Mouse (Mus musculus) spleen, embryonic (tissue): ENCODE measurements around the gene Eif4h.

ENCODE experiments used
- CTCF ChIA-PET: fragments of 350-600 bp; sonication (Branson Sonifier 250); formaldehyde crosslinking; loops from one replicate; lab custom pipeline; 2022; lab: Charles Lee

Gene Eif4h

DNA sequence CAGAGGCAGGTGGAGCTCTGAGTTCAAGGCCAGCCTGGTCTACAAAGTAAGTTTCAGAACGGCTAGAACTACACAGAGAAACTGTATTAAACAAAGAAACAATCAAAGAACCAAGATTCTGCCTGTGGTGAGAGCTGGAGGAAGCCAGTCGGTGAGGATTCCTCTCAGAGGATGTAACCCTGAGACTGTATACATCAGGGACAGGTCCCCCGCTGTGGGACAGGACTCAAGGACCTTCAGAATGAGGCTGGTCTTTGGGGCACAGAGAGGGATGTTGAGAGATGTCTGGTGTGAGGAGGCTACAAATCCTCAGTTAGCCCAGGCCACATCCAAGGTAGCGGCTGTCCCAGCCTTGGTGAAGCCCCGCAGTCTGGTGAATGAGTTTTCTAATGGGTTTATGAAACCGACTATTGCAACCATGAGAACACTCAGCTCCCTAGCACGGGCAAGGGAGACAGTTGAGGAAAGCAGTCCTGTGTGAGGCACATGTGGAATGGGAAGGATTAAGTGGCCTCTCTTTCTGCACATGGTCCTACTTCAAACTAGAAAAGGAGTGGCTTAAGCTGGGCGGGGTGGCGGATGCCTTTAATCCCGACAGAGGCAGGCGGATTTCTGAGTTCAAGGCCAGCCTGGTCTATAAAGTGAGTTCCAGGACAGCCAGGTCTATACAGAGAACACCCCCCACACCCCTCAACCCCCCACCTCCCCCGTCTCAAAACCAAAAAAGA lies 29.2 kb downstream of the Eif4h start:
- CTCF ChIA-PET: no interaction called here

DNA sequence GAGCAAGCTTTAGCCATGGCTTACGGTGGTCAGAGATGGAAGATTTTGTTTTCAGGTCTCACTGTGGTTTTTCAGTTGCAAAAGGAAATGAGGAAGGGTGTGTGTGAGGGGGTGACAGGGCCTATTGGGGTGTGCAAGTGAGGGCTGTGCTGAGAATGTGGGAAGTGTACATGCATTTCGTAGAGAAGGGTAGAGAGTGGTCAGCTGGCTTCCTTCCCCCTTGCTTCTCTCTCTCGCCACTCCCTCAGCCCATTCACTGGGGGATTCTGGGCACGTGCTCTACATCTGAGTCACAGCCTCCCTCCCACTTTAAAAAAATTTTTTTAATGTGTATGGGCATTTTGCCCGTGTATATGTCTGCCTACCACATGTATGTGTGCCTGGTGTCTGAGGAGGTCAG lies 32.2 kb downstream of the Eif4h start:
- CTCF ChIA-PET: interaction anchor here (1.0 to 2.2 kb wide), 2 partner anchors 10 to 24 kb away, joined by 5 to 9 read pairs; no protein-coding TSS in a partner anchor

DNA sequence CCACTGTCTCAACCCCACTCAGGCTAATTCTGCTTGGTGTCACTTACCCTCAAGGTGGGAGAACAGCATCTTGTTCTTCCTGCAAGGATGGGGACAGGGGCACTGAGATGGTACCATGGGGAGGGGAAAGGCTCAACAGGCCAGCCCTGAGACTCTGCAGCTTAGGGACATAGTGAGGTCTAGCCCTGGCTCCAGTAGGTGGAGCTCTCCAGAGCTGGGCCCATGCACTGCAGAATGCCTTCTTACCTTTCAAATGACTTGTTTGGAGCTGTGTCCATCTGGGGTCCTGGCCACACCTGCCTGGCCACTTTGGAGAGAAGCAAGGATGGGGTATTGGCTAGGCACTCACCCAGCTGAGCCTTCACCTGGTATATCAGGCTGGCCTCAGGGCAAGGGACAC lies 33.0 kb downstream of the Eif4h start:
- CTCF ChIA-PET: interaction anchor here (0.6 to 2.2 kb wide), 3 partner anchors 11 to 37 kb away, joined by 4 to 9 read pairs (median 5); no protein-coding TSS in a partner anchor

DNA sequence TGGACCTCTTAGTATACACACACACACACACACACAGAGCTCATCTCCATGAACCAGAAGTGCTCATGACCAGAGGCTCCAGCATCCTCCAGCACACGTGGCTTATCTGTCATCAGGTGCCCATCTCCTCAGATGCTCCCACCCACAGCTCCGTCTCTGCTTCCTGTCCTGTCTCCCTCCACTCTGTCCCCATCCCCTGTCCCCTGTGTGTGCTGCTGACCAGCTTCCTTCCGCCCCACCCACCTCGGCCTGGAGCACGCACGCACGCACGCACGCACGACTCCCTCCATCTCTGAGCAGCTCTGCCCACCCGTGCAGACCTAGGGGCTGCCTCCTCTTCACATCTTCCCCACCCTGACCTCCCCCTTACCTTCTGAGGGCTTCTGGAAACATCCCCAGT lies 34.9 kb downstream of the Eif4h start:
- CTCF ChIA-PET: interaction anchor here (0.6 kb wide), 1 partner anchor 21 kb away, joined by 3 read pairs; no protein-coding TSS in a partner anchor

DNA sequence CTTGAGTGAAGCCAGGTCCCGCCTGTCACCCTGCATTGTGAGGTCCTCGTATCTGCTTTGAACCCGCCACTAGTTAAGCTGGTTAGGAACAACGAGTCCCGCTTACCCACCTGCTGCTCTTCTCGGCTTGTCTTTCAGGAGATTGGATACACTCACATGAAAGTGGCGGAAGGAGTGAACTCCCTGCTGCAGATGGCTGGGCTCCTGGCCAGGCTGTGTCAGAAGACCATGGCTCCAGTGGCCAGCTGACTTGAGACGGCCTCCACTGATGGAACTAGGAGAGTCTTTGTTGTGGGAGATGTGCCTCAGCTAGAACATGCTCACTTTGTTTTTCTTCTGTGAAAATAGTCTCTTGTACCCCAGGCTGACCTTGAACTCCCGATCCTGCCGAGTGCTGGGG lies 41.6 kb downstream of the Eif4h start:
- CTCF ChIA-PET: no interaction called here

DNA sequence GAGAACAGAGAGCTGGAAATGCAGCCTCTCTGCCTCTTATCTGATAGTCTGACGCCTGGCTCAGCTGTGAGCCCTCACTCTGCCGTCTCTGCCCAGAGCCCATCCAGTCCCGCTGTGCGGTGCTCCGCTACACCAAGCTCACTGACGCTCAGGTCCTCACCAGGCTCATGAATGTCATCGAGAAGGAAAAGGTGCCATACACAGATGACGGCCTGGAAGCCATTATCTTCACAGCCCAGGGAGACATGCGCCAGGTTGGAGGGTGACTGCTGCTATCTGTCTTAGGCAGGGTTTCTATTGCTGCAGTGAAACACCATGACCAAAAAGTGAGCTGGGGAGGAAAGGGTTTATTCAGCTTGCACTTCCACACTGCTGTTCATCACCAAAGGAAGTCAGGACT lies 46.2 kb downstream of the Eif4h start:
- CTCF ChIA-PET: no interaction called here

DNA sequence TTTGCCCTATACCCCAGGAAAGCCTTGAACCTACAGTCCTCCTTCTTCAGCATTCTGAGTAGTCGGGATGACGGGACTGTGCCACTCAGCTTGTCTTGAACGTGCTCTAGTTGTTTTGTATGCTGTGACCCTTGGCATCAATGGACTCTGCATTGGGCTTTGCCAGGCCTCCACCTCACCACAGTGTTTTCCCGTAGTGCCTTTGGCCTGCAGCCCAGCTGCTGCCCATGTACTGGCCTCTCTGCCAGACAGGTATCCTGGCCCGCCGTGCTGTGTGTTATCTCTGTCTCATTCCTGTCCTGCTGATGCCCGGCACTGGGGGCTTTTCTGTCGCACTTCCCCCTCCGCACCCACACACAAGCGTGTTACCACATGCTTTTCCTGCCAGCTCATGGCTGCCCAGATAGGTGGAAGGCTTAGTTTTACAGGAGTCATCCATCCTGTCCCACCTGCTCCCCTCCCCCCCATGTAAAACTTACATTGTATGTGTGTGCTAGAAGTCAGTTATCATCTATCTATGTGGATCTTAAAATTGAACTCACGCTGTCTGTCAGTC lies 47.2 kb downstream of the Eif4h start:
- CTCF ChIA-PET: no interaction called here

DNA sequence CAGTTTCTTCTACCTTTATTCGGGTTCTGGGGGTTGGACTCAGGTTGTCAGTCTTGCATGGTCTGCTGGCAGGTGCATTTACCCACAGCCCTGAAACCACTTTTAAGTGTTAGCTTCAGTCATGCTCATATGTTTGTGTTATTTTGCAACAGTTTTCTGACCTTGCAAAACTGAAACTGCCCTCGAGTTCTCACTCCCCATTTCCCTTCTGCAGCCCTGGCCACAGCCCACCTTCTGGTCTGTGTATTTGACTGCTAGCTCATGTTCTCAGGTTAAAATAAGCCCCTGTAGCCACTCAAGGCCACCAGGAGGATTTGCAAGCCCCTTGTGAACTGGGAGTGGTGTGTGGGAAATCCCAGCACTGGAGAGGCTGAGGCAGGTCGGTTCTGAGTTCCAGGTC lies 49.4 kb downstream of the Eif4h start:
- CTCF ChIA-PET: interaction anchor here (0.8 to 0.9 kb wide), 2 partner anchors 36 to 46 kb away, joined by 3 to 7 read pairs; no protein-coding TSS in a partner anchor

DNA sequence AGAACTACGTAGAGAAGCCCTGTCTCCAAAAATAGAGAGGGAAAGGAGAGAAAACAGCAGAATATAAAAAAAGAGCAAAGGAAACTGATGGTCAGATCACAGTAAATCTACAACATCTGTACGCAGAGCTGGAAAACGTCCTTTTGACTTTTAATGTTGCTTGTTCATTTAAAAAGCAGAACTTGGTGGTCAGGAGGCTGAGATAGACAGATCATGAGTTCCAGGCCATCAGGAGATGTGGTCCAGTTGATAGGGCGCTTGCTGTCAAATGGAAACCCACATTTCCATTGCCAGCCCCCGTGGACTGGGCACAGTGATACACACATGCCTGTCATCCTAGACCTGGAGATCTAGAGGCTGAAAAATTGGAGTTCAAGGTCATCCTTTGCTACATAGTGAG lies 54.5 kb downstream of the Eif4h start:
- CTCF ChIA-PET: interaction anchor here (0.5 kb wide), 1 partner anchor 68 kb away, joined by 6 read pairs; no protein-coding TSS in a partner anchor

DNA sequence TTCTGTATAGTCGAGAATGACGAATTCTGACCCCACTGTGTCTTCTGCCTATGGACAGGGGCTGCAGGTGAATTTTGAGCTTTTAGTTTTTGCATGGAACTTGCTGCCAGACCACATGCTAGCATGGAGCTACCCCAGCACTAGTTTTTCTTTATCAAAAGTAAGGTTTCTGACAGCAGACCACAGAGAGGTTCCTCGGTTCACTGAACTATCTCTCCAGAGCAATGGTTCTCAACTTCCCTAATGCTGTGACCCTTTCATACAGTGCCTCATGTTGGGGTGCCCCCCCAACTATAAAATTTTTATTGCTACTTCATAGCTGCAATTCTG lies 55.4 kb downstream of the Eif4h start:
- CTCF ChIA-PET: no interaction called here

DNA sequence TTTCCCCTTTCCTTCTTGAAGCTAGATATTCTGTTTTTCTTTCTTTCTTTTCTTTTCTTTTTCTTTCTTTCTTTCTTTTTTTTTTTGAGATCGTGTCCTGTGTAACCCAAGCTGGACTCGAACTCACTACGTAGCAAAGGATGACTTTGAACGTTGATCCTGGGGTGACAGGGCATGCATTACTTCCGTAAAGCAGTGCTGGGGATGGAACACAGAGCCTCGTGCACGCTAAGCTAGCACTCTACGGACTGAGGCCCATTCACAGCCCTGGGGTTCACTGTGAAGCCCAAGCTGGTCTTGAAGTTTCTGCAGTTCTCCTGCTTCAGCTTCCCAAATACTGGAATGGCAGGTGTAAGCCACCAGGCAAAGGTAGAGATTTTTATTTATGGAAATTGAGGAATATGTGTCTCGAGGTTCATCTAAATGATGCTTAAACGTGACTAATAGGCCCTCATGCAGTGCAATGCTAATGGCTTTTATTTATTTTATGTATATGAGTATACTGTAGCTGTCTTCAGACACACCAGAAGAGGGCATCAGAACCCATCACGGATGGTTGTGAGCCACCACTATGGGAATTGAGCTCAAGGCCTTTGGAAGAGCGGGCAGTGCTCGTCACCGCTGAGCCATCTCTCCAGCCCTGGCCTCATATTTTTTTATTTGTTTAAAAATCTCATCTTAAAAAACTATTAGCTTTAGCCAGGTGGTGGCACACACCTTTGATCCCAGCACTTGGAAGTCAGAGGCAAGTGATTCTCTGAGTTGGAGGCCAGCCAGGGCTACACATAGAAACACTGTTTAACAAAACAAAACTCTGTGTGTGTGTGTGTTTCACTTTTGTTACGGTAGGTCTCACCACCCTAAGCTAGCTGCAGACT lies 56.0 kb downstream of the Eif4h start:
- CTCF ChIA-PET: interaction anchor here (0.6 to 1.6 kb wide), 5 partner anchors 12 to 90 kb away, joined by 3 to 5 read pairs (median 3); no protein-coding TSS in a partner anchor

DNA sequence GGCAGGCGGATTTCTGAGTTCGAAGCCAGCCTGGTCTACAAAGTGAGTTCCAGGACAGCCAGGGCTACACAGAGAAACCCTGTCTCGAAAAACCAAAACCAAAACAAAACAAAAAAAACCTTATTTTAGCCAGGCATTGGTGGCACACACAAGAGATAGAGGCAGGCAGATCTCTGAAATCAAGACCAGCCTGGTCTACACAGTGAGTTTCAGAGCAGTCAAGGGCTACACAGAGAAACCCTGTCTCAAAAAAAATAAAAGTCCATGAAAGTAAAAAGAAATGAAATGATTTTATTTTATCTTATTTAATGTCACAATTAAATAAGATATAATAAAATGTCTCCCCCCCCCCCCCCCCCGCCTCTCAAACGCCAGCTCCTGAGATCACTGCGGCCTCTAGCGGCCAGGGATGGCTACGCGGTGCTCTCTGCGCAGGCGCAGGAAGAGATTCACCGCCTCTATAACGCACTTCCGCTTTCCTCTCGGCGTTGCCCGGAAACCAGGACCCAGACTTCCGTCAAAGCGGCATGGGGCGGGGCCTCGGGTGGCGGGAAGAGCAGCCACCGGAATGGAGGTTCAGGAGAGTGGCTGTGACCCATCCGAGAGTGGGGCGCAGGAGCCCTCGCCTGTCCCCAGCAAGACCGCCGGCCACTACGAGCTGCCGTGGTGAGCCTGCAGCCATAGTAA lies 56.9 kb downstream of the Eif4h start:
- CTCF ChIA-PET: interaction anchor here (0.6 to 1.6 kb wide), 5 partner anchors 11 to 90 kb away, joined by 3 to 5 read pairs (median 3); no protein-coding TSS in a partner anchor

DNA sequence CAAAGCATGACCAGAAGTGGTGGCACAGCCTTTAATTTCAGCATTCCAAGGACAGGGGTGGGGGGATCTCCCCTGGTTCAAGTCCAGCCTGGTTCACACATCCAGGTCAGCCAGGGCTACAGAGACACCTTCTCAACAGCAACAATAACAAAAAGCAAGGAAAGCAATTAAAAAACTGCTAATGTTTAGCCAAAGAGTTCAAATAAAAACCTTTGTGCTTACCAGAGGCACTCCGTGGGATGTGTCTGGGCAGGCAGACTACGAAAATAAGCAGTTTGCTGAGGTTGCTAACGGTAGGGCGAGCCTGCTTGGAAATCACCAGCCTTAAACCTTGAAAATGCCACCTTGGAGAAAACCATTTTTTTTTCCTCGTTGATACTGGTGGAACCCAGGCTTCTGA lies 58.1 kb downstream of the Eif4h start, which contains the start of gene Rfc2:
Gene Rfc2 (plus strand): TSS at position 221 of the 400 bp plus-strand sequence.
- CTCF ChIA-PET: interaction anchor here (0.6 kb wide), 1 partner anchor 29 kb away, joined by 4 read pairs; no protein-coding TSS in a partner anchor

DNA sequence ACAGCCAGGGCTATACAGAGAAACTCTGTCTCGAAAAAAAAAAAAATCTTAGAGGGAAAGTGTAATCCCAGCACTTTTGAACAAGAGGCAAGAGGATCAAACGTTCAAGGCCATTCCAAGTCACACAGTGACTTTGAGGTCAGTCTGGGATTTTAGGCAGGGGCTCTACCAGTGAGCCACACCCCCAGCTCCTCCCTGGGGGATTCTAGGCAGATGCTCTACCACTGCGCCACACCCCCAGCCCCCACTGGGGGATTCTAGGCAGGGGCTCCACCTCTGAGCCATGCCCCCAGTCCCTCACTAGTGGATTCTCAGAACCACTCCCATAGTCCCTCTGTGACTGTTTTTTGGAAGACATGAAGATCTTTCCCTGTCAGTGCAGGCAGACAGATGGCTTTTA lies 60.2 kb downstream of the Eif4h start:
- CTCF ChIA-PET: no interaction called here

DNA sequence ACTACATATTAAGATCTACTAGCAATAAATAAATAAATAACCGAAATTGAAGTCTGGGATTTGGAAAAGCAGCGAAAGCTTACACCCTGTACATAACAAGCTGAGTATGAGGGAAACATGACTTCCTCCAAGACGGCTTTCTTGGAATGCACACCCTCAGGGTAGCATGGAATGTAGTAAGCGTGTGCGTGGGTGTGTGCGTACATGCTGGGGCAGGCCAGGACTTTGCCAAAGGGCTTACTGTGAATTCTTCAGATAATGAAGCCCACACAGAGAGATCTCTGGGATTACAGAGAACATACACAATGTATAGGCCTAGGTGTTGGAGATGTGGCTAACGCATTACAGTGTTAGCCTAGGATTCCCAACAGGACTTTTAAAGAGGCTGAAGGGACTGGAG lies 61.8 kb downstream of the Eif4h start:
- CTCF ChIA-PET: no interaction called here

DNA sequence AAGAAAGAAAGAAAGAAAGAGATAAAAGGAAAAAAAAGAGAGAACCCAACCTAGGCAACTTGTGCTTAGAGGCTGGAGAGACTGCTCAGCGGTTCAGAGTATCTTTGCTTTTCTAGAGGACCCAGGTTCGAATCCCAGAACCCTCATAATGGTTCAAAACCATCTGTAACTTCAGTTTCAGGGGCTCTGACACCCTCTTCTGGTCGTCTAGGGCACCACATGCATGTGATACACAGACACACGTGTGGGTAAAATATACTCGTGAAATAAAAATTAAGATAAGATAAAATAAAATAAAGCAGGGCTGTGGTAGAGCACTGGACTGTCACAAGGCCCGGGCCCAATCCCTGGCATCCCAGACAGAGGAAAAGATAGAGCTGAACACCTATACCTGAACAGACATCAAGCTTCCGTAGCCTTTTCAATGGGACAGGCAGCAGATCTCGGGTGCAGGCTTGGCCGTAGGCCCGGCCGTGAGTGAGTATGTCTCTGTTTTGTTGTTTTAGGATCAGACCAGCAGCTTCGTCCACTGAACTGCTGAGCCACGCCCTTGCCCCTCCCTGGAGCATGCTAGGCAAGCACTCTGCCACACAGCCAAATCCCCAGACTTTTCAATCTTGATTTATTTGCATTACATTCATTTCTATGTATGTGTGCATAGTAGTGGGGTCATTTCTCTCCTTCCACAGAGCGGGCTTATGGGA lies 62.6 kb downstream of the Eif4h start:
- CTCF ChIA-PET: no interaction called here

DNA sequence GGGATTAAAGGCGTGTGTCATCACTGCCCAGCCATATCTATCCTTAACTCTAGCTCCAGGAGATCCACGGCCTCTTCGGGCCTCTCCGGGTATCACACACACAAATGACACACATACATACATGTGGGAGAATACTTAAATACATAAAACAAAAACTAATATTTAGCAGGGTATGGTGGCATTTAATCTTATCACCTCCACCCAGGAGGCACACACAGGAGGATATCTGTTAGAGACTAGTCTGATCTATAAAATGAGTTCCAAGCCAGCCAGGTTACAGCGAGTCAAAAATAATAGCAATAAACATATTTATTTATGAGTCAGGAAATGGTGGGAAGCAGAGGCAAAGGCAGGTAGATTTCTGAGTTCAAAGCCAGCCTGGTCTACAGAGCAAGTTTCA lies 63.5 kb downstream of the Eif4h start:
- CTCF ChIA-PET: no interaction called here

DNA sequence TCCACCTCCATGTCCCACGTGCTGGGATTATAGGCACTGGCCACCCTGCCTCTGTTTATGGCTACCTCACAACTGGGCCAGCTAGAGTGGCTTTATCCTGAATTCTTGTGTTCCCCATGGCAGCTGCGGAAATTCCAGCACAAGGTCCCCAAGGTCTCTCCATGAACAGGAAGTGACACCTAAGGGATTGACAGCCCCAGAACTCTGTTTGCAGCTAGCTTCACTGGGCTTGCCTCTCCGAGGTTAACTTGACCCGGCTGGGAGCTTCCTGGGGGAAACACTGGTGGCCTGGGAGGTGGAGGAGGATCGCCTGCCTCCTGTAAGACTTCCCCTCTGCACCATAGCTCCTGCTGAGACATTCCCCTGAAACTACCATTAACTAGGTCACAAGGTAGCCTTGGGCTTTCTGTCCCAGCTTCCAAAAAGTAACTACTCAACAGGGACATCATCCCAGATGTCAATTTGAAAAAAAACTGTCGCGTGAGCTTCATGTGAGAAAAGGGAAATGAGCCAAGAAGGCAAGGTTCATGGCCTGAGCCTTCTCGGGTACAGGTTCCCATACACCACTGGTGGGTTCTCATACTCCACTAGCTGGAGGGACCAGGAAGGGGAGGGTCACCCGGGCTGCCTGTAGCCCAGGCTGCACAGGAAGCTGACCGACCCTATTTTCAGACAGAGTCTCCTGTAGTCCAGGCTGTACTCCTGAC lies 66.6 kb downstream of the Eif4h start:
- CTCF ChIA-PET: interaction anchor here (0.9 to 1.4 kb wide), 2 partner anchors 21 to 43 kb away, joined by 4 to 6 read pairs; no protein-coding TSS in a partner anchor

DNA sequence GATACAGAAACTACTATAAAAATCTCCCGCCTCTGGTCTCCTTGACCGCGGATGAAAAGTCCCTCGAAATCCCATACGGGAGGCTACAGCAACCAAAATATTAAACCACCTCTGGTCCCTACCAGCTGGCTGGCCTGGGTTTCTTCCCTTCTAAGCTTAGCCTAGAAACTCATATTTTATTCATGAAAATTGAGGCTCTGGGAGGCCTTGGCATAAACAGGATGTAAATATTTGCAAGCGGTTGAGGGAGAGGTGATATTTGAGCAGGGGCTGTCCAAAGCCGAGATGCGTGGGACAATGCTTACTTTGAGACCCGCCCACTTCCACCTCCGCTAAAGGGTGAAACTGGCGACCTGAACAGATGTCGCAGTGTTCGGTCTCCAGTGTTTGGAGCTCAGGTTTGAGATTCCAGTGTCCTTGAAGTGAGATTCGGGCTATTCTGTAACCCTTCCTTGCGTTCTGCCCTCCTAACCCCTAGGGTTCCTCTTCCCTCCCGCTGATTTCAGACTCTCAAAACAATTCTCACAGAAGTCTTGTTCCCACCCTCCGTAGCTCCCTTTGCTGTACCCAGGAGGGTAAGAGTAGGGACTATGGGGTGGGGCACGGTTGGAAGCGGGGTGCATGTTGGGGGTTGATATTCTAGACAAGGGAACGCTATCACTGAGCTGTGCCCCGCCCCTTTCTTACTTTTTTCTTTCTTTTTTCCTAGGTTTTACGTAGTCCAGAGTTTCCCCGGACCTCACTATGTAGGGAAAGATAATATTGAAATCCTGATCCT lies 67.4 kb downstream of the Eif4h start:
- CTCF ChIA-PET: interaction anchor here (0.7 to 0.9 kb wide), 2 partner anchors 11 to 20 kb away, joined by 3 to 4 read pairs; no protein-coding TSS in a partner anchor
